12 mouse cellular contexts compared by ENCODE assay signal in the genomic region with DNA sequence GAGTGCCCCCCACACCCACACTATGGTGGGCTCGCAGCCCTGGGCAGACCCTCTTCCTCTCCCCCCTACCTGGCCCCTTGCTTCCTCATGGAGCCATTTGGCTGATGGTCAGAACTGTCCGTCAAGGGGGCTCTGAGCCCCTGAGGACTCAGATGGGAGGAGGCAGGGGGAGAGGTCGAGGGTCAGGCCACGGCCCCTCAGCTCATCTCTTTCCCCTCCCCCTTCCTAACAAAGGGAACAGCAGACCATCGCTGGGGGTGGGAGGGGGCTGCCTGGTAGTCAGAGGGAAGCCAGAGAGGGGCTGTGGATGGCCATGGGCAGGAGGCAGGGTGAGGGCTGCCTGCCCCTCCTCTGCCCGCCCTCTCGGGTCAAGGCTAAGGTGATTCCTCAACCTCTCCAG. TPM values are rescaled to one million over a fixed set of nuclear protein-coding genes. Genes with fewer than 3 reads are reported as not detected.
A peak's percentile ranks its signal among the peaks of the same experiment; 100 is the strongest.
DNase-seq lines count a peak whose midpoint lies in the region; ATAC-seq and TF ChIP-seq lines count a peak whose summit lies in the region.
"Had no signal": no experiment of that assay in that cellular context is flagged by ENCODE, and none has a peak within 500 bp of the region (broad histone marks: within the 10 kb centered on the region; RNA-seq: fewer than 3 reads in every experiment).

No protein-coding gene starts in this region.

- DNase-seq in forebrain, embryonic 14.5 days (ENCODE audit: low spot score): no peak
- no peak for DNase-seq in ovary, postnatal 36 days (ENCODE audit: low spot score)
- no peak for DNase-seq in cerebellum, postnatal 25 days
- DNase-seq in heart, postnatal 14 days: no peak
- DNase-seq: cerebellum, adult 9-11 months; kidney, postnatal 25 days; left cerebral cortex, postnatal 4 days had no signal

- no peak for ATAC-seq in intestine, embryonic 15.5 days
- ATAC-seq in intestine, postnatal 0 days: no peak
- no peak for ATAC-seq in forebrain, embryonic 14.5 days
- no peak for ATAC-seq in limb, embryonic 13.5 days (ENCODE audit: low FRiP score, low read depth)
- ATAC-seq in neural tube, embryonic 14.5 days (ENCODE audit: low read depth): no peak

- H3K4me2 ChIP-seq in intestine, embryonic 15.5 days (replicated peaks): peak overlapping the region; percentile 33
- no peak overlapping the region for H3K4me2 ChIP-seq in intestine, postnatal 0 days (replicated peaks; ENCODE audit: low read depth)
- peak overlapping the region; percentile 31 for H3K4me2 ChIP-seq in forebrain, embryonic 14.5 days (ENCODE audit: low read length)
- H3K4me2 ChIP-seq in limb, embryonic 13.5 days (replicated peaks): peak overlapping the region; percentile 56
- H3K4me2 ChIP-seq in neural tube, embryonic 14.5 days (ENCODE audit: low read depth, low read length): peak overlapping the region; percentile 35
- H3K4me2 ChIP-seq: heart, embryonic 11.5 days had no signal

- TF ChIP-seq CTCF in intestine, postnatal 0 days (IDR thresholded peaks at IDR 0.05; ENCODE audit: low read depth): no peak

- H3K27me3 ChIP-seq in intestine, embryonic 15.5 days (replicated peaks): peaks cover 12% of the 10 kb centered on the region; the same call in 1 of the 2 replicates
- peaks cover 7% of the 10 kb centered on the region for H3K27me3 ChIP-seq in intestine, postnatal 0 days (replicated peaks; ENCODE audit: control insufficient read depth, insufficient read depth, low read length)
- H3K27me3 ChIP-seq in forebrain, embryonic 14.5 days (replicated peaks; ENCODE audit: control insufficient read depth, insufficient read depth, low read length): no peaks in the 10 kb centered on the region
- H3K27me3 ChIP-seq in limb, embryonic 13.5 days: peaks cover 7% of the 10 kb centered on the region
- no peaks in the 10 kb centered on the region for H3K27me3 ChIP-seq in neural tube, embryonic 14.5 days (ENCODE audit: control insufficient read depth, insufficient read depth, low read length)

- intact Hi-C loops in heart, postnatal 14 days (cut with DNase I): no loop called here

- H3K9ac ChIP-seq in intestine, embryonic 15.5 days: no peak overlapping the region
- no peak overlapping the region for H3K9ac ChIP-seq in intestine, postnatal 0 days (ENCODE audit: low read depth, low read length)
- peak overlapping the region; percentile 52 for H3K9ac ChIP-seq in forebrain, embryonic 14.5 days (ENCODE audit: low read length)
- peak overlapping the region; percentile 0; the same call in 1 of the 2 replicates for H3K9ac ChIP-seq in limb, embryonic 13.5 days
- peak overlapping the region; percentile 41 for H3K9ac ChIP-seq in neural tube, embryonic 14.5 days (replicated peaks; ENCODE audit: low read depth, low read length)

- no peak overlapping the region for H3K4me3 ChIP-seq in intestine, embryonic 15.5 days (replicated peaks)
- no peak overlapping the region for H3K4me3 ChIP-seq in intestine, postnatal 0 days (ENCODE audit: low read depth, low read length)
- no peak overlapping the region for H3K4me3 ChIP-seq in forebrain, embryonic 14.5 days (ENCODE audit: low read depth, low read length)
- peak overlapping the region; percentile 15; the same call in 1 of the 2 replicates for H3K4me3 ChIP-seq in limb, embryonic 13.5 days
- H3K4me3 ChIP-seq in neural tube, embryonic 14.5 days (ENCODE audit: low read depth, low read length): no peak overlapping the region

- no peaks in the 10 kb centered on the region for H3K36me3 ChIP-seq in intestine, embryonic 15.5 days
- H3K36me3 ChIP-seq in intestine, postnatal 0 days (ENCODE audit: control insufficient read depth, insufficient read depth): no peaks in the 10 kb centered on the region
- H3K36me3 ChIP-seq in forebrain, embryonic 14.5 days (ENCODE audit: control insufficient read depth, insufficient read depth, low read length): no peaks in the 10 kb centered on the region
- no peaks in the 10 kb centered on the region for H3K36me3 ChIP-seq in limb, embryonic 13.5 days
- no peaks in the 10 kb centered on the region for H3K36me3 ChIP-seq in neural tube, embryonic 14.5 days (ENCODE audit: control insufficient read depth, insufficient read depth, low read length)

- no peaks in the 10 kb centered on the region for H3K9me3 ChIP-seq in intestine, embryonic 15.5 days
- no peaks in the 10 kb centered on the region for H3K9me3 ChIP-seq in intestine, postnatal 0 days (ENCODE audit: control insufficient read depth)
- no peaks in the 10 kb centered on the region for H3K9me3 ChIP-seq in forebrain, embryonic 14.5 days (replicated peaks; ENCODE audit: control insufficient read depth, low read length)
- H3K9me3 ChIP-seq in limb, embryonic 13.5 days: no peaks in the 10 kb centered on the region
- no peaks in the 10 kb centered on the region for H3K9me3 ChIP-seq in neural tube, embryonic 14.5 days (ENCODE audit: control insufficient read depth, low read length)

- peaks cover 35% of the 10 kb centered on the region for H3K4me1 ChIP-seq in intestine, embryonic 15.5 days (replicated peaks)
- no peaks in the 10 kb centered on the region; the same call in 1 of the 2 replicates for H3K4me1 ChIP-seq in intestine, postnatal 0 days (replicated peaks; ENCODE audit: control insufficient read depth, insufficient read depth, low read length)
- peaks cover 55% of the 10 kb centered on the region for H3K4me1 ChIP-seq in forebrain, embryonic 14.5 days (ENCODE audit: control insufficient read depth, insufficient read depth, low read length)
- H3K4me1 ChIP-seq in limb, embryonic 13.5 days: peaks cover 66% of the 10 kb centered on the region
- peaks cover 57% of the 10 kb centered on the region for H3K4me1 ChIP-seq in neural tube, embryonic 14.5 days (ENCODE audit: control insufficient read depth, insufficient read depth, low read length)

- WGBS in intestine, embryonic 15.5 days: 2% methylated on average over 7 of the region's 7 CpGs
- 4% methylated on average over 5 of the region's 7 CpGs for WGBS in intestine, postnatal 0 days
- 4% methylated on average over 7 of the region's 7 CpGs for WGBS in forebrain, embryonic 14.5 days
- 2% methylated on average over 7 of the region's 7 CpGs for WGBS in limb, embryonic 13.5 days
- 2% methylated on average over 7 of the region's 7 CpGs for WGBS in neural tube, embryonic 14.5 days

- no peak overlapping the region for H3K27ac ChIP-seq in intestine, embryonic 15.5 days
- H3K27ac ChIP-seq in intestine, postnatal 0 days (ENCODE audit: low read depth, low read length): no peak overlapping the region
- H3K27ac ChIP-seq in forebrain, embryonic 14.5 days (ENCODE audit: low read depth, low read length): peak overlapping the region; percentile 80
- H3K27ac ChIP-seq in limb, embryonic 13.5 days: peak overlapping the region; percentile 82
- H3K27ac ChIP-seq in neural tube, embryonic 14.5 days (ENCODE audit: low read depth, low read length): peak overlapping the region; percentile 70

RNA-seq across cellular contexts. Expression of gene Pou2f2, which starts 28.5 kb away (rescaled TPM):
- polyA plus RNA-seq in intestine, embryonic 15.5 days (2015; fragmentation: Nextera tagmentation; extraction: Ambion mirVana): 1.8 TPM in 2 replicates
- polyA plus RNA-seq in intestine, postnatal 0 days (2015; fragmentation: Nextera tagmentation; extraction: Ambion mirVana): 0.53 and 0.72 TPM in 2 replicates
- 15.5 and 21.1 TPM in 2 replicates for polyA plus RNA-seq in forebrain, embryonic 14.5 days (2014; fragmentation: Nextera tagmentation; extraction: Ambion mirVana)
- polyA plus RNA-seq in limb, embryonic 13.5 days (2015; fragmentation: Nextera tagmentation; extraction: Ambion mirVana): 2.0 and 2.2 TPM in 2 replicates
- polyA plus RNA-seq in neural tube, embryonic 14.5 days (2014; fragmentation: Nextera tagmentation; extraction: Ambion mirVana): 27.5 and 33.6 TPM in 2 replicates
- under 1 TPM; 0.44 to 0.60 TPM for total RNA-seq in heart, postnatal 14 days (2021)

Comparison
In these comparisons a context has a peak if more than half of its experiments do, and no peak if none do; other contexts are left out.
1. H3K27ac ChIP-seq: peak in forebrain, embryonic 14.5 days (single experiment), limb, embryonic 13.5 days (single experiment) and neural tube, embryonic 14.5 days (single experiment); none in intestine, embryonic 15.5 days (single experiment) and intestine, postnatal 0 days (single experiment).
2. H3K9ac ChIP-seq: peak in forebrain, embryonic 14.5 days (single experiment), limb, embryonic 13.5 days (single experiment) and neural tube, embryonic 14.5 days (single experiment); none in intestine, embryonic 15.5 days (single experiment) and intestine, postnatal 0 days (single experiment).